Mouse (Mus musculus) mouse trophoblast stem cell (cell line): ENCODE results near the gene D130052B06Rik.

Source experiments
- in situ Hi-C, 2 experiments: fragments of 300-500 bp; cut with MseI, MboI; formaldehyde crosslinking; loops; 2 replicates in 1 of 2; 3 replicates in 1 of 2; pipeline ENCODE4 v1.15.1; 2025

The D130052B06Rik gene

DNA sequence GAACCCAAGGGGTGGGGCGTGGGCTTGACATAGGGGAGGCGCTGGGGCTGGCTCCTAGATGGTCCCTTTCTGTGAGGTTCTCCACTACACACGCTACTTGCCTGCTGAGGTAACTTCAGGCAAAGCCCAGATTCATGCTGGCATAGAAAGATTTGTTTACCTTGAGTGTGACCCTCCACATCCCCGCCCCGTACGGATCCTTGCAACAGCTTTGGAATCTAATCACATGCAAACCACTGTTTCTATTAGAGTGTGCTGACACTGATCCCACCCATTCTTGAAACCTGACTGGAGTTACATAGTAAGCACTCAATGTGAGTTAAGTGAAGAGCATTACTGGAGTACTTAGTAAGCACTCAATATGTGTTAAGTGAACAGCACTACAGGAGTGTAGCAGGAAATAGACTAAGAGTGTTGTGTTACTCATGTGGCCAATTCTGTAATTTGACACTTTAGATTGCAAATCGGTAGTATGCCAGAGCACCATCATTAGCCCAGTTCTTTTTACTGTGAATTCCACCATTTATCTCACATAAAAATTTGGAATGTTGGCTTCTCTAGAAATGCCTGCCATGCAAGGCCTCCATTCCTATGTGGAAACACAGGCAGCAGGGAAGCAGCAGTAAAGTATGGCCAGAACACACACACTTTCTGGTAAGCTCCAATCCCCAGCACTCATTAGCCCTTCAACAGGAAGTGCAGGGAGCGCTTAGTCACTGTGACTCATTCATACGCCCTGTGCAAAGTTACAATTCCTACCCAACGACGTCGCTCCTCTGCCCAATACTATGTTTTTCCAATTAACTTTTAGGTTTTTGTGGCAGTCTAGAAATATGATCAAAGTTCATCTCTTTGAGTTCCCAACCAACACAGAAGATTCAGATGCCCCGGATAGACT, 61.2 kb downstream of the D130052B06Rik start:
- in situ Hi-C loops: no loop called here

DNA sequence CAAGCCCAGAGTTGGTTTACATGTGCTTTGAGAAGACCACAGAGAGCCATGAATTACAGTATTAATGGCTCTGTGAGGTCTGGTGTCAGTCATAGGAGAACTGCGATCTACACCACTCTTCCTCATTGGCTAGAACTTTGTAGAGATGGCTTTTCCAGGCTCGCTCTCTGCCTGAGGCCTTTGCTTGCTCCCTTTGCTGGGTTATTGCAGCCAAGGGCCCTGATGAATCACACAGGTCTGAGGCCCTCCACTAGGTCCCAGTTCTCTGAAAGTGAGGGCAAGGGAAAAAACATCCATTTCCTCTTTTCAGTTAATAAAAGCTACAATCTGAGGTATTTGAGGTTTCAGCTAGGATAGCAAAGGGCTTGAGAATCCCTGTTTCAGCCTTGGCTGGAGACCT, 64.5 kb downstream of the D130052B06Rik start:
- in situ Hi-C loops: no loop called here

DNA sequence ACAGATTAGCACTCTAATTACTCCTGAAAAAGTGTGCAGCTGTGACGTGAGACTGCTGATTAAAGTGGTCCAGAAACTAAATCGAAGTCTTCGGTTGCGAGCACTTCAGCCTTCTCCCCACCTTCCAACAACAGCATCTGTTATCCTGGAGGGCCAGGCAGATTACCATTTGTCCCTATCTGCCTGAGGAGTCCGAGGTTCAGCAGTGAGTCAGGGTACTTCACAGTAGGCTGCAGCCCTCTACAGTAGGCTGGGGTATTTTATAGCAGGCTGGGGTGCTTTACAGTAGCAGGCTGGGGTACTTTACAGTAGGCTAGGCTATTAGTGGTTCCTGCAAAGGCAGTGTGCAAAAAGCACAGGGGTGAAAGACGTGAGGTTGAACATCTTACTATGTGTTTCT, 69.3 kb downstream of the D130052B06Rik start:
- in situ Hi-C loops: no loop called here

DNA sequence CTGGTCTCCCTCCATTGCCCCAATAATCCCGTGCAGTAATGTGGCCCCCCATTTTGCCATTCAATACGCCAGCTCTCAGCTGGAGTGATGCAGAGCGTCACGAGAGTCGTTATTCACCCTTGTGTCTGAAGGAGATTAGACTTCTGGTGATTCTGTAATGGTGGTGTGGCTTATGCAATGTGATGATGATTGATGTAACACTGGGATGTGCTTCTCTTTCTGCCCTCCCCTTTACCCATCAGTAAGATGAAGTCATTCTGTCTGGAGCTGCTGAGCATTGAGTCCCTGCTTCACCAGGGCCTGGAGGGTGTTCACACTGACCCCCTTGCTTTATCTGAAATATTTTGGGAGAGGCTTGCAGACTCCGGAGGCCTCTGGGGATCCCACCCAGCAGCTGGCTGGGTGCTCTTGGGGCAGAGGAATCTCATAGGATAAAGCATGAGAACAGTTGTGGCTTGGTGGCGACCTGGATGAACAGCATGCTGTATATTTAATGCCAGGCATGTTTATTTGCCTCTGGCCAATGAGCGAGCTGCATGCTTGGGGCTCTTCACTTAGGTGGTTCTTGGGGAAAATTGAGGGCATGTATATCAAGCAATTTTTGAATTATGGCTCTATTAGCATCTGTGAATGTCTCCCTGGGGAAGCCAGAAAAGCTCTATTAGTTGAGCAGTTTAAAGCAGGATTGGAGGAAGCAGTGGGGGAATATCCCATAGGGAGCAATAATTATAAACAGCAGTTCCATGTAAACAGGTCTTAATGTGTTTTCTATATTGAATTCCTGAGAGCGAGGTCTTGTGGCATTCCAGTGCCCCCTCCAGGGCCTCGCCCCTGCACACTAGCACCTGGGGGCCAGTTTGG, 71.2 kb downstream of the D130052B06Rik start:
- in situ Hi-C loops: no loop called here
